Mouse (Mus musculus): Measurements from ENCODE around the gene Sys1. TPM values are rescaled to one million over a fixed set of nuclear protein-coding genes. Genes with fewer than 3 reads are reported as not detected.

The Sys1 gene
- total RNA-seq (2014; rRNA removed; ENCODE audit: low replicate concordance) (71.8 and 87.9 TPM in 2 replicates), polyA plus RNA-seq (2015; fragmentation: Nextera tagmentation; extraction: Ambion mirVana) (37.6 and 39.1 TPM in 2 replicates)

DNA sequence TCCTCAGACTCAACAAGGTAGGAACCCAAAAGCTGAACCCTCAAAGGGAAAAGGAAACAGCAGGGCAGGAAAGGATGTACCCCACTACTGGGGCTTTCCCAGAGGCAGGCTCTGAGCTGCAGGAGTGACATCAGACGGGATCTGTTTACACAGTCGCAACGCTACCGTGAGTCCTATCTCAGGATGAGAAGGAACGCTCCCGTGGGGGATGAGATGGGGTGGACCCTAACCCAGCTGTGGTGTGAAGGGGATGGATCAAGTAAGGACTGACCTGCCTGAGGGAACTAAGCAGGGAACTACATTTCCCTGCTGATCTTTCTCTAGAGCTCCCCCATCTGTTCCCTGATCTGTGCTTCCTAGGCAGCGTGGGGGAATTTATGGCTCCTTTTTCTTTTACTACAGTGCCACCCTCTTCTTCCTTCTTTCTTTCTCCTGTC lies at the start of gene Sys1:
TSS of gene Sys1 (plus strand) at position 101 of the 437 bp plus-strand sequence.
- DNase-seq (ENCODE audit: low spot score) = no peak
- ATAC-seq (ENCODE audit: insufficient read depth, low read depth) = no peak
- Histone ChIP-seq H3K36me3 (replicated peaks; ENCODE audit: control insufficient read depth, insufficient read depth, low read length) (no peaks in the 10 kb centered on the region), H3K27me3 (ENCODE audit: control insufficient read depth, insufficient read depth, low read length) (no peaks in the 10 kb centered on the region), H3K9ac (replicated peaks; ENCODE audit: low read depth, low read length) (no peak within 1 kb of the TSS), H3K9me3 (replicated peaks; ENCODE audit: control insufficient read depth, low read length) (no peaks in the 10 kb centered on the region), H3K27ac (ENCODE audit: low read depth) (peak within 1 kb of the TSS; percentile 34), H3K4me3 (ENCODE audit: low read depth, low read length) (no peak within 1 kb of the TSS), H3K4me2 (ENCODE audit: low read depth, low read length) (peak within 1 kb of the TSS; percentile 28; the same call in 1 of the 2 replicates), H3K4me1 (ENCODE audit: control insufficient read depth, insufficient read depth) (peaks cover 45% of the 10 kb centered on the region)
- 11% methylated on average over 7 of the region's 7 CpGs for WGBS
- TF ChIP-seq CTCF (IDR thresholded peaks at IDR 0.05; ENCODE audit: low read depth) (peak; percentile 16), EP300 (IDR thresholded peaks at IDR 0.05; ENCODE audit: low read depth) (no peak)

DNA sequence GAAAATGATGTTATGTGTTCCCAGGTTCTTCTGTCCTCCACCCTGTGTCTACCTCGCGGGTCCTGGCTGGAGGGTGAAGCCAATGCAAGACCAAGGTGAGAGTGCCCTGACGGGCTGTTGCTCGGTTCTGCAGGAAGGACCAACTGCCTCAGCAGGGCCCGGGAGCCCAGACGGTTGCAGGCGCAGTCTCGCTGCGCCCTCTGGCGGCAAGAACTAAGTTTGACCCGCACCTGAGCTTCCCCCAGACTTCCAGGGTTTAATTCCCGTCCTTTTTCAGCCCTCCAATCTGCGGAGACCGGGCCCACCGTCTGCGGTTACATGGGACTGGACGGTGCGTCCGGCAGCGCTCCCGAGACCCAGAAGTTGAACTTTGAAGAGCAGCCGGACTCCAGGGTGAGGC lies 49.1 kb upstream of the Sys1 start:
- H3K27ac ChIP-seq (ENCODE audit: low read depth) = no peak overlapping the region
- H3K4me2 ChIP-seq (ENCODE audit: low read depth, low read length) = peak overlapping the region; percentile 22; the same call in 1 of the 2 replicates
- WGBS = under 1% methylated on average over 22 of the region's 22 CpGs
- TF ChIP-seq CTCF (IDR thresholded peaks at IDR 0.05; ENCODE audit: low read depth) (peak; percentile 78), EP300 (IDR thresholded peaks at IDR 0.05; ENCODE audit: low read depth) (no peak)
- ATAC-seq (ENCODE audit: insufficient read depth, low read depth) = peak; percentile 47; the same call in 1 of the 2 replicates
- H3K36me3 ChIP-seq (replicated peaks; ENCODE audit: control insufficient read depth, insufficient read depth, low read length) = no peaks in the 10 kb centered on the region
- H3K27me3 ChIP-seq (ENCODE audit: control insufficient read depth, insufficient read depth, low read length) = peaks cover 86% of the 10 kb centered on the region
- DNase-seq (ENCODE audit: low spot score) = peak; percentile 60
- H3K4me3 ChIP-seq (ENCODE audit: low read depth, low read length) = no peak overlapping the region
- H3K9me3 ChIP-seq (replicated peaks; ENCODE audit: control insufficient read depth, low read length) = no peaks in the 10 kb centered on the region
- no peaks in the 10 kb centered on the region for H3K4me1 ChIP-seq (ENCODE audit: control insufficient read depth, insufficient read depth)
- no peak overlapping the region for H3K9ac ChIP-seq (replicated peaks; ENCODE audit: low read depth, low read length)

DNA sequence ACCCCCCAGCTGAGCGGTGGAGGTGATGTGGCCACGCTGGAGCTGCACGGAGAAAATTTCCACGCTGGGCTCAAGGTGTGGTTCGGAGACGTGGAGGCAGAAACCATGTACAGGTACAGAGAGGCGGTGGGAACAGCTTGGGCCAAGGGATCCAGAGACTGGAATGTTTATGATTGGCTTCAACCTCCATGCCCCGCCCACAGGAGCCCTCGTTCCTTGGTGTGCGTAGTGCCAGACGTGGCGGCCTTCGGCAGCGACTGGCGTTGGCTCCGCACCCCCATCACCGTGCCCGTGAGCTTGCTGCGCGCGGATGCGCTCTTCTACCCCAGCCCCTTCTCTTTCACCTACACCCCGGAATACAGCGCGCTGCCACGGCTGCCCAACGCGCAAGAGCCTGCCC lies 42.6 kb upstream of the Sys1 start:
- Histone ChIP-seq H3K27me3 (ENCODE audit: control insufficient read depth, insufficient read depth, low read length) (peaks cover 46% of the 10 kb centered on the region), H3K27ac (ENCODE audit: low read depth) (no peak overlapping the region), H3K4me1 (ENCODE audit: control insufficient read depth, insufficient read depth) (no peaks in the 10 kb centered on the region), H3K9me3 (replicated peaks; ENCODE audit: control insufficient read depth, low read length) (no peaks in the 10 kb centered on the region), H3K4me2 (ENCODE audit: low read depth, low read length) (no peak overlapping the region), H3K4me3 (ENCODE audit: low read depth, low read length) (no peak overlapping the region), H3K36me3 (replicated peaks; ENCODE audit: control insufficient read depth, insufficient read depth, low read length) (no peaks in the 10 kb centered on the region), H3K9ac (replicated peaks; ENCODE audit: low read depth, low read length) (no peak overlapping the region)
- WGBS = 22% methylated on average over 28 of the region's 28 CpGs
- DNase-seq (ENCODE audit: low spot score) = no peak
- no peak for ATAC-seq (ENCODE audit: insufficient read depth, low read depth)
- TF ChIP-seq CTCF (IDR thresholded peaks at IDR 0.05; ENCODE audit: low read depth) = no peak
- no peak for TF ChIP-seq EP300 (IDR thresholded peaks at IDR 0.05; ENCODE audit: low read depth)

DNA sequence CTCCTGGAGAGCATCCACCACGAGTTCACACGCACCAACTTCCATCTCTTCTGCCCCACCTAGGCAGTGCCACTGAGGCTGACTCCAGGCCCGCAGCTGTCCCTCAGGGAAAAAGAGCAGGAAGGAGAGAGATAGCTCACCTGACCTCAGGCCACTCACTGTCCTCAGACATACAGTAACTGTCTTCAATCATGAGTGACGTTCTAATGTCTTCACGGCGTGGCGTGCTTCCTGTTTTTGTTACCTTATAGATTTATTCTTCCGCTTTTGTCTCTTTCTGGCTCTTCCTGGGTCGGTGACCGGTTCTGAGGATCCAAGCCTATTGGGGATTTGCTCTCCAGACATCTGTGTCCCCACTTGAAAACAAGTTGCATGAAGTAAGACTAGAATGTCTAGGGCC lies 42.2 kb upstream of the Sys1 start:
- Histone ChIP-seq H3K9me3 (replicated peaks; ENCODE audit: control insufficient read depth, low read length) (no peaks in the 10 kb centered on the region), H3K27ac (ENCODE audit: low read depth) (no peak overlapping the region), H3K4me2 (ENCODE audit: low read depth, low read length) (no peak overlapping the region), H3K9ac (replicated peaks; ENCODE audit: low read depth, low read length) (no peak overlapping the region), H3K27me3 (ENCODE audit: control insufficient read depth, insufficient read depth, low read length) (peaks cover 45% of the 10 kb centered on the region), H3K4me3 (ENCODE audit: low read depth, low read length) (no peak overlapping the region), H3K36me3 (replicated peaks; ENCODE audit: control insufficient read depth, insufficient read depth, low read length) (no peaks in the 10 kb centered on the region), H3K4me1 (ENCODE audit: control insufficient read depth, insufficient read depth) (no peaks in the 10 kb centered on the region)
- DNase-seq (ENCODE audit: low spot score) = no peak
- TF ChIP-seq CTCF (IDR thresholded peaks at IDR 0.05; ENCODE audit: low read depth) = no peak
- TF ChIP-seq EP300 (IDR thresholded peaks at IDR 0.05; ENCODE audit: low read depth) = no peak
- no peak for ATAC-seq (ENCODE audit: insufficient read depth, low read depth)
- WGBS = 59% methylated on average over 10 of the region's 10 CpGs

DNA sequence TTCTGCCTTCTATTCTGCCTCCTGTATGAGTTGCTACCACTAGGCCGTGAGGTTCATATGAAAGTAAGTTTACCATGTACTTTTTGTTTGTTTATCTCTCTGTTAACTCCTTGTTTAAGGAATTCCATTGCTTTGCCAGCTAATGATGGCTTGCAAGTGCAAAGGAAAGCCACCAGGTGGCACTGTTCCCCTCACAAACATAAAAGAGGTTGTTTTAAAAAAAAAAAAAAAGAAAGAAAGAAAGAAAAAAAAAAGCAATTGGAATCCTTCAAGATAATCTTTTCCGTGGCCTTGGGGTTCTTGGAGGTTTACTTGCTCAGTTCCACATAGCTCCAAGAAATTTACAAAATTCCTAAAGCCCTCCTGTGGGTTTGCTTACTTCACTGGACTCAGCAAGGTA lies 39.6 kb upstream of the Sys1 start:
- H3K4me3 ChIP-seq (ENCODE audit: low read depth, low read length) = no peak overlapping the region
- 0% methylated on average over 2 of the region's 2 CpGs for WGBS
- no peak overlapping the region for H3K4me2 ChIP-seq (ENCODE audit: low read depth, low read length)
- no peaks in the 10 kb centered on the region for H3K9me3 ChIP-seq (replicated peaks; ENCODE audit: control insufficient read depth, low read length)
- peak; percentile 30 for DNase-seq (ENCODE audit: low spot score)
- H3K27me3 ChIP-seq (ENCODE audit: control insufficient read depth, insufficient read depth, low read length) = peaks cover 27% of the 10 kb centered on the region
- no peaks in the 10 kb centered on the region for H3K36me3 ChIP-seq (replicated peaks; ENCODE audit: control insufficient read depth, insufficient read depth, low read length)
- no peak overlapping the region for H3K9ac ChIP-seq (replicated peaks; ENCODE audit: low read depth, low read length)
- no peak overlapping the region for H3K27ac ChIP-seq (ENCODE audit: low read depth)
- no peak for TF ChIP-seq EP300 (IDR thresholded peaks at IDR 0.05; ENCODE audit: low read depth)
- peak; percentile 72 for TF ChIP-seq CTCF (IDR thresholded peaks at IDR 0.05; ENCODE audit: low read depth)
- no peak for ATAC-seq (ENCODE audit: insufficient read depth, low read depth)
- H3K4me1 ChIP-seq (ENCODE audit: control insufficient read depth, insufficient read depth) = no peaks in the 10 kb centered on the region

DNA sequence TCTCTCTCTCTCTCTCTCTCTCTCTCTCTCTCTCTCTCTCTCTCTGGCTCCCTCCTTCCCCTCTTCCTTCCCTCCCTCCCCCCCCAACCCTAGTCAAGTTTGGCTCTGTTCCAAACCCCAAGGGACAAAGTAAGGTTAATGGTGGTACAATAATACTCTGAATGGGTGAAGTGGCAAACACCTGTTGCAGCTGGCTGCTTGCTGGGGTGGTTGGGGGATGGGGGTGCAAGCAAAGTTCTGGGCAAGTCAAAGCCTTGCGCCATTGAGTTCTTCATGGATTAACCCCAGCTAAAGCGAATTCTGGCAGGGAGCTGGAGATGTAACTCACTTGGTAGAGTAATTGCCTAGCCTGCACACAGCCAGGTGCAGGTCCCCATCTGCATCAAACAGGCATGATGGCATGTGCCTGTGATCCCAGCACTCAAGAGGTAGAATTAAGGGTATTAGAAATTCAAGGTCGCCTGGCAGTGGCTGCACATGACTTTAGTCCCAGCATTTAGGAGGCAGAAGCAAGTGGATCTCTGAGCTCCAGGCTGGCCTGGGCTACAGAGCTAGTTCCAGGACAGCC lies 38.4 kb upstream of the Sys1 start:
- Histone ChIP-seq H3K4me2 (ENCODE audit: low read depth, low read length) (no peak overlapping the region), H3K4me3 (ENCODE audit: low read depth, low read length) (no peak overlapping the region), H3K27ac (ENCODE audit: low read depth) (no peak overlapping the region), H3K36me3 (replicated peaks; ENCODE audit: control insufficient read depth, insufficient read depth, low read length) (no peaks in the 10 kb centered on the region), H3K9ac (replicated peaks; ENCODE audit: low read depth, low read length) (no peak overlapping the region), H3K4me1 (ENCODE audit: control insufficient read depth, insufficient read depth) (no peaks in the 10 kb centered on the region), H3K27me3 (ENCODE audit: control insufficient read depth, insufficient read depth, low read length) (peaks cover 26% of the 10 kb centered on the region), H3K9me3 (replicated peaks; ENCODE audit: control insufficient read depth, low read length) (no peaks in the 10 kb centered on the region)
- no peak for DNase-seq (ENCODE audit: low spot score)
- TF ChIP-seq CTCF (IDR thresholded peaks at IDR 0.05; ENCODE audit: low read depth) (no peak), EP300 (IDR thresholded peaks at IDR 0.05; ENCODE audit: low read depth) (no peak)
- WGBS = 43% methylated on average over 3 of the region's 3 CpGs
- ATAC-seq (ENCODE audit: insufficient read depth, low read depth) = no peak
